Comparison of ENCODE assay signal across 8 mouse cellular contexts in the genomic region with DNA sequence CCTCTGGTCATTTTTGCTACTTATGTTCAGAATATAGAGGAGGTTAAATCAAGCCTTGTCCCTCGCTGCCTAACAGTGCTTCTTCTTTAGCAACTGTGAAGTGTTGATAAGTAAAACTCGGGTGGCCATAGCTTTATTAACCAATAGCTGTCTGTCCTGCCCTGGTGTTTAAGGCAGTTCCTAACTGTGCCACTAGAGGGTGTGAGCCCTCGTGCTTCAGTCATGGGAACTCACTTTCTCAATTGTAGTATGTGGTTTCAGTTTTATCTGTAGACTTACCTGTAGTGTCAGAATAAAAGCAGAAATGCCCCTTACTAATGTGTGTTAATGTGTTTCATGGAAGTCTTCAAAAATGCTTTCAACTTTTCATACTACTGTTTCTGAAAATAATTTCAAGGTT. TPM values are rescaled to one million over a fixed set of nuclear protein-coding genes. Genes with fewer than 3 reads are reported as not detected.
DNase-seq lines count a peak whose midpoint lies in the region; ATAC-seq and TF ChIP-seq lines count a peak whose summit lies in the region.

No protein-coding gene starts in this region.

- no peak overlapping the region for H3K4me2 ChIP-seq in embryonic facial prominence, embryonic 11.5 days (ENCODE audit: low read depth, low read length)

- 16% methylated on average over 3 of the region's 3 CpGs for WGBS in embryonic facial prominence, embryonic 11.5 days
- WGBS in liver, adult 2 months = 2% methylated on average over 3 of the region's 3 CpGs

- no peaks in the 10 kb centered on the region for H3K4me1 ChIP-seq in embryonic facial prominence, embryonic 11.5 days (ENCODE audit: control insufficient read depth, insufficient read depth, low read length)
- H3K4me1 ChIP-seq in liver, adult 2 months (ENCODE audit: control insufficient read depth, insufficient read depth, low read length) = peaks cover 16% of the 10 kb centered on the region

- peaks cover 16% of the 10 kb centered on the region; the same call in 1 of the 2 replicates for H3K79me2 ChIP-seq in liver, adult 2 months (ENCODE audit: control insufficient read depth, insufficient read depth, low read length)

- H3K36me3 ChIP-seq in embryonic facial prominence, embryonic 11.5 days (replicated peaks; ENCODE audit: control insufficient read depth, insufficient read depth, low read depth, low read length) = no peaks in the 10 kb centered on the region; the same call in 1 of the 2 replicates
- peaks cover 28% of the 10 kb centered on the region for H3K36me3 ChIP-seq in liver, adult 2 months (ENCODE audit: control insufficient read depth, insufficient read depth, low read length)

- H3K27me3 ChIP-seq in embryonic facial prominence, embryonic 11.5 days (ENCODE audit: control insufficient read depth, insufficient read depth, low read length) = no peaks in the 10 kb centered on the region
- H3K27me3 ChIP-seq in liver, adult 2 months (ENCODE audit: control insufficient read depth, insufficient read depth, low read length) = no peaks in the 10 kb centered on the region

- no peak for ATAC-seq in cerebellum, adult (ENCODE audit: insufficient number of reproducible peaks, low FRiP score, low TSS enrichment)
- no peak for ATAC-seq in embryonic facial prominence, embryonic 11.5 days (replicated peaks; ENCODE audit: insufficient number of reproducible peaks, low FRiP score, low TSS enrichment, low read depth)

- H3K4me3 ChIP-seq in embryonic facial prominence, embryonic 11.5 days (ENCODE audit: low read depth, low read length) = no peak overlapping the region
- no peak overlapping the region for H3K4me3 ChIP-seq in liver, adult 2 months (ENCODE audit: insufficient read depth, low read depth, low read length)

- H3K9ac ChIP-seq in embryonic facial prominence, embryonic 11.5 days (replicated peaks; ENCODE audit: low read length) = no peak overlapping the region
- no peak overlapping the region for H3K9ac ChIP-seq in liver, adult 2 months (ENCODE audit: low read depth, low read length)

- peak; percentile 71; the same call in 1 of the 2 replicates for TF ChIP-seq CTCF in liver, adult 2 months (IDR thresholded peaks at IDR 0.05; ENCODE audit: low read depth, low read length)

- H3K27ac ChIP-seq in embryonic facial prominence, embryonic 11.5 days (replicated peaks; ENCODE audit: low read depth, low read length) = no peak overlapping the region
- no peak overlapping the region for H3K27ac ChIP-seq in liver, adult 2 months (replicated peaks; ENCODE audit: insufficient read depth, low read depth, low read length)

- no peak for TF ChIP-seq POLR2A in liver, adult 2 months (IDR thresholded peaks at IDR 0.05; ENCODE audit: extremely low read depth, insufficient read depth, low read length)

- H3K9me3 ChIP-seq in embryonic facial prominence, embryonic 11.5 days (replicated peaks; ENCODE audit: control insufficient read depth, low read length) = no peaks in the 10 kb centered on the region

- peak; percentile 25 for DNase-seq in cerebellum, adult 11-12 months
- peak; percentile 91 for DNase-seq in 3T3-L1 (ENCODE audit: low read depth, low spot score)
- DNase-seq in adrenal gland, adult 8-10 months = peak; percentile 36
- peak; percentile 77 for DNase-seq in embryonic facial prominence, embryonic 11.5 days (ENCODE audit: low spot score)
- DNase-seq in kidney, adult 8-10 months = peak; percentile 60 to 83
- peak; percentile 52 for DNase-seq in liver, adult 2 months (ENCODE audit: extremely low read depth, low read depth, low spot score)
- peak; percentile 85 for DNase-seq in retina, embryonic 14.5 days (ENCODE audit: low spot score)

RNA-seq across cellular contexts. Expression of a gene that starts 4.2 kb away (rescaled TPM):
- total RNA-seq in adrenal gland, adult 8-10 months (2022) = 10 to 100 TPM; 17.4 to 25.4 (median 22.4) TPM
- 57.8 and 70.0 TPM in 2 replicates for polyA plus RNA-seq in embryonic facial prominence, embryonic 11.5 days (2014; fragmentation: Nextera tagmentation; extraction: Ambion mirVana)
- total RNA-seq in liver, adult 2 months (2014; rRNA removed) = 6.7 and 8.2 TPM in 2 replicates
- 3.6 and 3.7 TPM in 2 replicates for polyA plus RNA-seq in liver, adult 2 months (2012; rRNA removed)

RNA-seq across cellular contexts. Expression of a gene that starts 19.4 kb away (rescaled TPM):
- 10 to 100 TPM; 21.8 to 25.1 (median 23.4) TPM for total RNA-seq in adrenal gland, adult 8-10 months (2022)
- polyA plus RNA-seq in embryonic facial prominence, embryonic 11.5 days (2014; fragmentation: Nextera tagmentation; extraction: Ambion mirVana) = 59.5 and 61.5 TPM in 2 replicates
- 12.0 and 15.3 TPM in 2 replicates for total RNA-seq in liver, adult 2 months (2014; rRNA removed)
- polyA plus RNA-seq in liver, adult 2 months (2012; rRNA removed) = 4.7 and 5.7 TPM in 2 replicates

RNA-seq across cellular contexts. Expression of a gene that starts 45.7 kb away (rescaled TPM):
- 1 to 10 TPM; 4.8 to 6.6 (median 5.6) TPM for total RNA-seq in adrenal gland, adult 8-10 months (2022)
- 1.9 and 2.0 TPM in 2 replicates for polyA plus RNA-seq in embryonic facial prominence, embryonic 11.5 days (2014; fragmentation: Nextera tagmentation; extraction: Ambion mirVana)
- total RNA-seq in liver, adult 2 months (2014; rRNA removed) = 5.4 and 7.9 TPM in 2 replicates
- 1.3 and 1.7 TPM in 2 replicates for polyA plus RNA-seq in liver, adult 2 months (2012; rRNA removed)

Comparison
In these comparisons a context has a peak if more than half of its experiments do, and no peak if none do; other contexts are left out.
1. DNase-seq: peak in every context shown above with its lines; median percentile 91 in 3T3-L1; 85 in retina, embryonic 14.5 days; 77 in embryonic facial prominence, embryonic 11.5 days; 72 in kidney, adult 8-10 months; 52 in liver, adult 2 months; 36 in adrenal gland, adult 8-10 months; 25 in cerebellum, adult 11-12 months.